Mouse (Mus musculus): ENCODE results near the gene Gnl3. TPM values are rescaled to one million over a fixed set of nuclear protein-coding genes. Genes with fewer than 3 reads are reported as not detected.
A peak's percentile ranks its signal among the peaks of the same experiment; 100 is the strongest.

The Gnl3 gene
- 10 to 100 TPM; 85.6 to 98.0 TPM for total RNA-seq (2021)
- long read RNA-seq, experiment 1, transcript Gnl3-201 (15 exons, 1,947 nt), result major isoform, 16 of 29 reads
- long read RNA-seq, experiment 1, partial matches to known transcripts, result 3 of 29 reads
- long read RNA-seq, experiment 1, other reads (novel, unspliced or antisense), result 10 of 29 reads
- long read RNA-seq, experiment 2, transcript Gnl3-201 (15 exons, 1,947 nt), result major isoform, 34 of 54 reads
- long read RNA-seq, experiment 2, partial matches to known transcripts, result 4 of 54 reads
- long read RNA-seq, experiment 2, other reads (novel, unspliced or antisense), result 15 of 54 reads

- DNase-seq (ENCODE audit: low spot score in 2 of 2), result peak; percentile 93 to 95
These were observed at the start of gene Gnl3, which contains the start of gene Pbrm1 for GRCm38 (mm10) chr14:31018860-31019291. Gene Gnl3 (minus strand): TSS chr14:31019152. Gene Pbrm1 (plus strand): TSS chr14:31019138.

- no peak for DNase-seq (ENCODE audit: low spot score in 2 of 2)
These were observed 43.3 kb upstream of the Gnl3 start for GRCm38 (mm10) chr14:31062277-31062676.

GRCm38 (mm10) chr14:31045817-31046216, 26.9 kb upstream of the Gnl3 start:
- no peak for DNase-seq (ENCODE audit: low spot score in 2 of 2)

DNA sequence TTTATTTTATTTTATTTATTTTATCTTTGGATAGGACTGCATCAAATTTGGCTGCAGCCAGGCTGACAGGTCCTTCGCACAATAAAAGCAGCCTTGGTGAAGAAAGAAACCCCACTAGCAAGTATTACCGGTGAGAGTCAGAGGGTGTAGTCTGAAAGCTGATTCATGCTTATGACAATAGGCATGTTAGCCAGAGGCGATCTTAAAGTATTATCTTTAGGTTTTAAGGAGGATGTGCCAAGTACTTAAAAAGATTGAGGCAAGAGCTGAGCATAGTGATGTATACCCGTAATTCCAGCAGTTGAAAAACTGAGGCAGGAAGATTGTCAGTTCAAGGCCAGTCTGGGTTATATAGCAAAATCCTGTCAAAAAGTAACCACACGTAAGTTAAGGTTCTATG, 26.3 kb upstream of the Gnl3 start:
- DNase-seq (ENCODE audit: low spot score in 2 of 2), result no peak

DNA sequence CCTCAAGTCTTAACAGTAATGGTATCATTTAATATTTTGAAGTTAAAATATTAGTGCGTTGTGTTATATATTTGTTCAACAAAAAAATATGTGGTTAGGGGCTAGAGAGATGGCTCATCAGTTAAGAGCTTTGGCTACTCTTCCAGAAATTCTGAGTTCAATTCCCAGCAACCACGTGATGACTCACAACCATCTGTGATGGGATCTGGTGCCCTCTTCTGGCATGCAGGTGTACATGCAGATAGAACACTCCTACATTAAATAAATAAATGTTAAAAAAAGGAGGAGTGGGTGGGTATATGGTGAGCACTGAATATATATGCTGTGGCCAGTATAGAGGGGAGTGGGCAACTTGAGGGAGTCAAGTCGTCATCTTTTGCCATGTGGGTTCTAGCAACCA, 6.8 kb upstream of the Gnl3 start:
- DNase-seq (ENCODE audit: low spot score in 2 of 2), result no peak

DNA sequence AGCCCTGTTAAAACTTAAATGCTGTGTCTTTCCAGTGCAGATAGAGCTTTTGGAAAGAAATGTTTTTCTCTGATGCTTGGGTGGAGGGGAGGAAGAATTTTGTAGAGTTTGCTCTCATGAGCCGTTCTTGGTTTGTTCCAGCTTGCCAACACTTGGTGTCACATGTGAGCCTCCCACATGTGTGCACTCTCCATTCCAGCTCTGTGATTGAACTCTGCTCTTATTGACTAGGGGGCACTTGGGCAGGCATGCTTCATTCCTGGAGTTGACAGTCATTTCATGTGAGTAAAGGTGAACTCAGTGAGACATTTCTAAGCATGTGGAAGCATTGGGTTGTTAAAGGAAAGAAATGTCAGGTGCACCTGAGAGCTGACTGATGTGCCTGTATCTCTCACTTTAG, 3.6 kb upstream of the Gnl3 start:
- DNase-seq (ENCODE audit: low spot score in 2 of 2), result no peak

GRCm38 (mm10) chr14:31019331-31020205, 616 bp upstream of the Gnl3 start:
- DNase-seq (ENCODE audit: low spot score in 2 of 2), result peak in 1 of 2 experiments; percentile 44

DNA sequence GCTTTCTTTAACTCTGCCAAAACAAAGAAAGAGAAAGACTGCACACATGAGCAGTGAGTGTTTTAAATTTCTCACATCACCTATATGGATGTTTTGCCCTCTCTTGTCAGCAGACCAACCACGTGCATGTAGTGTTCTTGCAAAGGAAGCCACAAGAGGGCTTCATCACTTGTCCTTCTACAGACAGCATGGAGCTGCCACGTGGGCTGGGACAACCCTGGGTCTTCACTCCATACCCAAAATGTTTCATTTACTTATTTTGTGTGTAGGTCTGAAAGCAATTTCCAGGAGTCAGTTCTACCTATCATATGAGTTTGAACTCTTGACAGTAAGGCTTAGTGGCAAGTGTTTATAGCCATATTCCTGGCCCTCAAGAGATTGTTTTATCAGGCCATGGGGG, 1.1 kb downstream of the Gnl3 start:
- no peak for DNase-seq (ENCODE audit: low spot score in 2 of 2)

DNA sequence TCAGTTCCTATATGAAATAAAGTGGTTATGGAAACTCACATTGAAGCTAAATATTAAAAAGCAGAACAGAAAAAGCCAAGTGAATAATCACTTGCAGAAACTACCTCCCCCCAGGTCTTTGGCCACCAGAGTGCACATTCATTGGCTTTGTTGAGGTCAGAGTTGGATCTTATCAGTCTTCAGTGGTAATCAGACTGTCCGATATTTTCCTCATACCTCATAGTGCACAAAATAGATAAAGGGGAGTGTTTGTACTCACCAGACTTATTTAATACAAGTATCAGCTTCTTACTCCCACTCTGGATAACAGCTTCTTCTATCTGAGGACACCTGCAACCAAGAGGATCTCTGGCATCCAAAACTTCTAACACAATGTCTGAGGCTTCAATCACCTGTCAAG, 2.9 kb downstream of the Gnl3 start:
- no peak for DNase-seq (ENCODE audit: low spot score in 2 of 2)

GRCm38 (mm10) chr14:31013928-31014327, 5.0 kb downstream of the Gnl3 start:
- DNase-seq (ENCODE audit: low spot score in 2 of 2), result no peak

GRCm38 (mm10) chr14:31011588-31011987, 7.4 kb downstream of the Gnl3 start:
- no peak for DNase-seq (ENCODE audit: low spot score in 2 of 2)

DNA sequence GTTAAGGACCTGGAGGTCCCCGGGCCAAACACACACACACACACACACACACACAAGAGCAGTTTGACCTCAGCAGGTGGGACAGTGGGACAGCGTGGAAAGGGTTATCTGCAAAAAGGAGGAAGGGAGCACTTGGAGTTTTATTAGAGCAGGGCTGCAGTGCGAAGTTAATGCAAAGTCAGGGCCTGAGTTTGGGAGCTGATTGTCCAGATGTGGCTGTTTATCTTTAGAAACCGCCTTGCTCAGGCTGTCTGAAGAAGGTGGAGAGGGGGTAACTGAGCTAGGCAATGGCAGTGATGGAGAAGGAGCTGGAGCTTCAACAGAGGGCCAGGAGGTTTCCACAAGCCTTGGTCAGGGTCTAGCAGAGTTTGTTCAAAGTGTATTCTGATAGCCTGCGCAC, 12.2 kb downstream of the Gnl3 start:
- no peak for DNase-seq (ENCODE audit: low spot score in 2 of 2)

- no peak for DNase-seq (ENCODE audit: low spot score in 2 of 2)
These were observed 14.4 kb downstream of the Gnl3 start for GRCm38 (mm10) chr14:31004527-31004926.

DNA sequence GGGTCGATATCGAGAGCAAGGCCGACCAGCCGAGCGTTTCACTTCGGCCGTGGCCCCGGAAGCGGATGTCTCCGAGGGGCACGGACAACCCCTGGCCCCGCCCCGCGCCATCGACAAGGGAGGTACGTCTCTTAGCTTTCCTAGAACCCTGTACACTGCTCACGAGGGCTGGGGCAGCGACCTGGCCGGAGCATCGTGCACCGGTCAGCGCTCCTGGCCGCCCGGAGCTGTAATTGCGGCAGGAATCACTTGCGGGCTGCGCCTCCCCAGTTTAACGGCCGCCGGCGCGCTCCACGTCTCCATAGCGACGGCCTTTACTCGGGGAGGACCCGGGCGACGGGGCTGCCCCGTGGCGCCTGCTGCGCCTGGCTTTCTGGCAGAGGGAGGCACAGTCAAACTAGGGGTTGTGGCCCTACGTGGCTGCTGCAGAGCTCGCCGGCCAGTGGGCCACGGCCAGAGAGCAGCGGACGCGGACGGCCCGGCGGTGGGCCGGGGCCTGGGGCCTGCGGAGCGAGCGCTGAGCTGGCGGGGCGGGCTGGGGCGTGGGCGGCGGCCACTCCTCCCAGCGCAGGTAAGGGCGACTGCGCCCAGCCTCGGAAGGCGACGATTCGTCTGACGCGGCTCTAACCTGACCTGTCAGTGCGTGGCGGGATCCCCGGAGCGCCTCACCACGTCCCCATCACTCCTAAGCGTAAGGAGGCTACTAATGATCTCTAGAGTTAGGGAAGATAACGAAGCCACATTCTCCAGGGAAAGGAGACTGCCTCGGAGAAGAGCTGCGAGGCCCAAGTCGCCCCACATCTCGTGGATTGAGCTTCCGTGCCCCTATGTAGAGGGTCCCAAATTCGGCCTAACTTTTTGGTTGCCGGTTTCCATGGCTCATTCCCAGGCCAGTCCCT, 17.4 kb downstream of the Gnl3 start, which contains the start of the genes Glt8d1 and Spcs1:
Glt8d1 (plus strand) TSS at position 94 of the 899 bp plus-strand sequence.
Spcs1 (minus strand) TSS at position 366 of the 899 bp plus-strand sequence.
- DNase-seq (ENCODE audit: low spot score in 2 of 2), result peak; percentile 70 to 79

- no peak for DNase-seq (ENCODE audit: low spot score in 2 of 2)
These were observed 18.1 kb downstream of the Gnl3 start for GRCm38 (mm10) chr14:31000816-31001306.

GRCm38 (mm10) chr14:31000356-31000755, 18.6 kb downstream of the Gnl3 start:
- DNase-seq (ENCODE audit: low spot score in 2 of 2), result no peak

- DNase-seq (ENCODE audit: low spot score in 2 of 2), result no peak
These were observed 22.5 kb downstream of the Gnl3 start for GRCm38 (mm10) chr14:30996417-30996816.

GRCm38 (mm10) chr14:30976222-30976621, 42.7 kb downstream of the Gnl3 start:
- no peak for DNase-seq (ENCODE audit: low spot score in 2 of 2)

- DNase-seq (ENCODE audit: low spot score in 2 of 2), result no peak
These were observed 44.7 kb downstream of the Gnl3 start for GRCm38 (mm10) chr14:30974204-30974603.

Measured in adrenal gland, postnatal 4 days (tissue).